Mouse (Mus musculus) limb, embryonic 12.5 days (tissue): ENCODE results near the gene Map2k3. TPM values are rescaled to one million over a fixed set of nuclear protein-coding genes. Genes with fewer than 3 reads are reported as not detected.

Experiments
- ATAC-seq: fragments of 200-750 bp; cut with Nextera tagmentation; 2 replicates; pipeline ENCODE4 v1.8.0; 2017; ENCODE audit warnings: low read depth, moderate TSS enrichment; ENCODE audit not compliant: insufficient number of reproducible peaks, insufficient read depth, low FRiP score, low TSS enrichment
- H3K27ac ChIP-seq: fragments of 300-500 bp; sonication (generic); 2 replicates; pipeline ENCODE4 v1.5.1; 2016; ENCODE audit warnings: mild to moderate bottlenecking, moderate library complexity
- H3K27me3 ChIP-seq: fragments of 300-500 bp; sonication (generic); 2 replicates; pipeline ENCODE4 v1.6.1; 2016; ENCODE audit warnings: mild to moderate bottlenecking, moderate library complexity
- H3K36me3 ChIP-seq: fragments of 300-500 bp; sonication (generic); 2 replicates; pipeline ENCODE4 v1.6.1; 2016; ENCODE audit warnings: mild to moderate bottlenecking, moderate library complexity
- H3K4me1 ChIP-seq: fragments of 300-500 bp; sonication (generic); replicated peaks from 2 replicates; pipeline ENCODE4 v1.6.1; 2016
- H3K4me2 ChIP-seq: fragments of 300-500 bp; sonication (generic); 2 replicates; pipeline ENCODE4 v1.6.1; 2016; ENCODE audit warnings: mild to moderate bottlenecking, moderate library complexity
- H3K4me3 ChIP-seq: fragments of 300-500 bp; sonication (generic); replicated peaks from 2 replicates; pipeline ENCODE4 v1.5.1; 2016; ENCODE audit warnings: mild to moderate bottlenecking
- H3K9ac ChIP-seq: fragments of 300-500 bp; sonication (generic); replicated peaks from 2 replicates; pipeline ENCODE4 v1.6.1; 2016; ENCODE audit warnings: mild to moderate bottlenecking, moderate library complexity
- H3K9me3 ChIP-seq: fragments of 300-500 bp; sonication (generic); 2 replicates; pipeline ENCODE4 v1.6.1; 2016; ENCODE audit warnings: mild to moderate bottlenecking, moderate library complexity
- WGBS: fragments of 180-500 bp; shearing (Covaris S2); methylation state at CpG from one replicate; pipeline ENCODE4 v1.1.7; 2016; 5-methylcytosine and 5-hydroxymethylcytosine counted together
- polyA plus RNA-seq: library from polyadenylated mRNA; unstranded; fragments of >200 nt; fragmentation: Nextera tagmentation; extraction: Ambion mirVana; gene quantifications from 2 replicates; pipeline ENCODE4 v1.2.1, GENCODE M21; 2016

The Map2k3 gene
- polyA plus RNA-seq, 1 experiment from 2014 or later, result 83.1 TPM

- Histone ChIP-seq H3K4me2 (no peak overlapping the region), H3K4me1 (peaks cover 10% of the 10 kb centered on the region), H3K9ac (no peak overlapping the region), H3K4me3 (no peak overlapping the region), H3K36me3 (peaks cover 5% of the 10 kb centered on the region; the same call in 1 of the 2 replicates), H3K27me3 (peaks cover 3% of the 10 kb centered on the region), H3K9me3 (no peaks in the 10 kb centered on the region), H3K27ac (no peak overlapping the region)
- 91% methylated on average over 1 of the region's 1 CpGs for WGBS
- no peak for ATAC-seq
Measured at GRCm38 (mm10) chr11:60924981-60925380, 6.9 kb upstream of the Map2k3 start.

- H3K4me1 ChIP-seq, result peaks cover 17% of the 10 kb centered on the region
- H3K9me3 ChIP-seq, result no peaks in the 10 kb centered on the region
- peaks cover 8% of the 10 kb centered on the region for H3K27me3 ChIP-seq
- ATAC-seq, result peak; percentile 79
- no peak overlapping the region for H3K27ac ChIP-seq
- H3K9ac ChIP-seq, result no peak overlapping the region
- under 1% methylated on average over 9 of the region's 9 CpGs for WGBS
- H3K4me2 ChIP-seq, result peak overlapping the region; percentile 44
- no peak overlapping the region for H3K4me3 ChIP-seq
- no peaks in the 10 kb centered on the region for H3K36me3 ChIP-seq
Measured at GRCm38 (mm10) chr11:60927264-60927663, 4.6 kb upstream of the Map2k3 start.

GRCm38 (mm10) chr11:60930724-60931281 lies 1.0 kb upstream of the Map2k3 start:
- Histone ChIP-seq H3K9me3 (no peaks in the 10 kb centered on the region), H3K9ac (peak overlapping the region; percentile 46; the same call in 1 of the 2 replicates), H3K4me1 (peaks cover 36% of the 10 kb centered on the region), H3K4me3 (peak overlapping the region; percentile 68), H3K27ac (no peak overlapping the region), H3K27me3 (peaks cover 8% of the 10 kb centered on the region), H3K36me3 (peaks cover 11% of the 10 kb centered on the region; the same call in 1 of the 2 replicates), H3K4me2 (peak overlapping the region; percentile 77)
- no peak for ATAC-seq
- WGBS, result 32% methylated on average over 7 of the region's 7 CpGs

GRCm38 (mm10) chr11:60931282-60931868 lies 458 bp upstream of the Map2k3 start:
- WGBS, result 3% methylated on average over 30 of the region's 30 CpGs
- no peak for ATAC-seq
- H3K4me3 ChIP-seq, result peak overlapping the region; percentile 68
- peaks cover 8% of the 10 kb centered on the region for H3K27me3 ChIP-seq
- H3K4me1 ChIP-seq, result peaks cover 36% of the 10 kb centered on the region
- H3K36me3 ChIP-seq, result peaks cover 15% of the 10 kb centered on the region; the same call in 1 of the 2 replicates
- H3K9me3 ChIP-seq, result no peaks in the 10 kb centered on the region
- H3K9ac ChIP-seq, result peak overlapping the region; percentile 46
- peak overlapping the region; percentile 77 for H3K4me2 ChIP-seq
- H3K27ac ChIP-seq, result no peak overlapping the region

GRCm38 (mm10) chr11:60932503-60933020 lies 729 bp downstream of the Map2k3 start:
- peak overlapping the region; percentile 68 for H3K4me3 ChIP-seq
- H3K27me3 ChIP-seq, result peaks cover 8% of the 10 kb centered on the region
- peaks cover 29% of the 10 kb centered on the region for H3K4me1 ChIP-seq
- peak overlapping the region; percentile 77 for H3K4me2 ChIP-seq
- H3K27ac ChIP-seq, result peak overlapping the region; percentile 41
- peak overlapping the region; percentile 82 for H3K9ac ChIP-seq
- ATAC-seq, result no peak
- 6% methylated on average over 7 of the region's 7 CpGs for WGBS
- H3K36me3 ChIP-seq, result peaks cover 15% of the 10 kb centered on the region; the same call in 1 of the 2 replicates
- no peaks in the 10 kb centered on the region for H3K9me3 ChIP-seq

GRCm38 (mm10) chr11:60933178-60933930 lies 1.5 kb downstream of the Map2k3 start:
- H3K4me1 ChIP-seq, result peaks cover 27% of the 10 kb centered on the region
- H3K9ac ChIP-seq, result peak overlapping the region; percentile 82
- peak overlapping the region; percentile 77 for H3K4me2 ChIP-seq
- peaks cover 8% of the 10 kb centered on the region for H3K27me3 ChIP-seq
- ATAC-seq, result no peak
- peaks cover 15% of the 10 kb centered on the region; the same call in 1 of the 2 replicates for H3K36me3 ChIP-seq
- no peak overlapping the region for H3K27ac ChIP-seq
- peak overlapping the region; percentile 68 for H3K4me3 ChIP-seq
- 80% methylated on average over 10 of the region's 10 CpGs for WGBS
- no peaks in the 10 kb centered on the region for H3K9me3 ChIP-seq

- no peak overlapping the region for H3K9ac ChIP-seq
- 90% methylated on average over 2 of the region's 2 CpGs for WGBS
- H3K4me1 ChIP-seq, result peaks cover 27% of the 10 kb centered on the region
- H3K36me3 ChIP-seq, result peaks cover 15% of the 10 kb centered on the region; the same call in 1 of the 2 replicates
- H3K9me3 ChIP-seq, result no peaks in the 10 kb centered on the region
- ATAC-seq, result no peak
- H3K27ac ChIP-seq, result no peak overlapping the region; the same call in 1 of the 2 replicates
- H3K27me3 ChIP-seq, result peaks cover 6% of the 10 kb centered on the region
- no peak overlapping the region for H3K4me2 ChIP-seq
- no peak overlapping the region for H3K4me3 ChIP-seq
Measured at GRCm38 (mm10) chr11:60934795-60935194, 3.0 kb downstream of the Map2k3 start.

GRCm38 (mm10) chr11:60935326-60935974 lies 3.6 kb downstream of the Map2k3 start:
- H3K9me3 ChIP-seq, result no peaks in the 10 kb centered on the region
- H3K4me2 ChIP-seq, result no peak overlapping the region
- H3K4me3 ChIP-seq, result no peak overlapping the region
- peaks cover 18% of the 10 kb centered on the region for H3K36me3 ChIP-seq
- H3K9ac ChIP-seq, result no peak overlapping the region
- WGBS, result 79% methylated on average over 7 of the region's 7 CpGs
- H3K27me3 ChIP-seq, result 0 out of 2 replicates have a peak, but pooled peaks cover 4% of the 10 kb centered on the region
- peaks cover 27% of the 10 kb centered on the region for H3K4me1 ChIP-seq
- no peak for ATAC-seq
- no peak overlapping the region; the same call in 1 of the 2 replicates for H3K27ac ChIP-seq

GRCm38 (mm10) chr11:60935975-60936373 lies 4.1 kb downstream of the Map2k3 start:
- ATAC-seq, result no peak
- Histone ChIP-seq H3K27ac (no peak overlapping the region), H3K4me3 (no peak overlapping the region), H3K27me3 (0 out of 2 replicates have a peak, but pooled peaks cover 2% of the 10 kb centered on the region), H3K9ac (no peak overlapping the region), H3K9me3 (no peaks in the 10 kb centered on the region), H3K4me1 (peaks cover 26% of the 10 kb centered on the region), H3K4me2 (no peak overlapping the region), H3K36me3 (peaks cover 22% of the 10 kb centered on the region)
- 77% methylated on average over 4 of the region's 4 CpGs for WGBS

GRCm38 (mm10) chr11:60937611-60938010 lies 5.8 kb downstream of the Map2k3 start:
- Histone ChIP-seq H3K4me3 (no peak overlapping the region), H3K9me3 (no peaks in the 10 kb centered on the region), H3K27ac (no peak overlapping the region), H3K27me3 (no peaks in the 10 kb centered on the region), H3K4me1 (peaks cover 24% of the 10 kb centered on the region), H3K4me2 (no peak overlapping the region), H3K9ac (no peak overlapping the region), H3K36me3 (peaks cover 31% of the 10 kb centered on the region)
- ATAC-seq, result no peak
- WGBS, result 88% methylated on average over 3 of the region's 3 CpGs
